Mouse (Mus musculus) frontal cortex, postnatal 25 days (tissue): ENCODE results near the gene Zdhhc14.

ENCODE experiments used
- DNase-seq, 2 experiments: peaks; one replicate each; pipeline ENCODE4 v3.0.0; 2022; ENCODE audit warnings: low spot score in 2 of 2

Zdhhc14 gene

GRCm38 (mm10) chr17:5666652-5667051 lies 174.3 kb downstream of the Zdhhc14 start:
- DNase-seq, result no peak

GRCm38 (mm10) chr17:5668456-5668855 lies 176.1 kb downstream of the Zdhhc14 start:
- DNase-seq, result no peak

GRCm38 (mm10) chr17:5668981-5669380 lies 176.6 kb downstream of the Zdhhc14 start:
- DNase-seq, result no peak

- no peak for DNase-seq
These were observed 183.6 kb downstream of the Zdhhc14 start for GRCm38 (mm10) chr17:5675951-5676350.

GRCm38 (mm10) chr17:5679315-5679714 lies 187.0 kb downstream of the Zdhhc14 start:
- no peak for DNase-seq

GRCm38 (mm10) chr17:5685324-5685723 lies 193.0 kb downstream of the Zdhhc14 start:
- no peak for DNase-seq

GRCm38 (mm10) chr17:5687810-5688209 lies 195.5 kb downstream of the Zdhhc14 start:
- DNase-seq, result no peak

GRCm38 (mm10) chr17:5688222-5688621 lies 195.9 kb downstream of the Zdhhc14 start:
- DNase-seq, result no peak

- no peak for DNase-seq
These were observed 196.3 kb downstream of the Zdhhc14 start for GRCm38 (mm10) chr17:5688669-5689068.

GRCm38 (mm10) chr17:5690746-5691535 lies 198.6 kb downstream of the Zdhhc14 start:
- DNase-seq, result no peak

GRCm38 (mm10) chr17:5692661-5693060 lies 200.3 kb downstream of the Zdhhc14 start:
- no peak for DNase-seq

GRCm38 (mm10) chr17:5693256-5693655 lies 200.9 kb downstream of the Zdhhc14 start:
- DNase-seq, result no peak

- DNase-seq, result no peak
These were observed 206.2 kb downstream of the Zdhhc14 start for GRCm38 (mm10) chr17:5698447-5699096.

- no peak for DNase-seq
These were observed 218.2 kb downstream of the Zdhhc14 start for GRCm38 (mm10) chr17:5710320-5711104.

GRCm38 (mm10) chr17:5711861-5712260 lies 219.5 kb downstream of the Zdhhc14 start:
- DNase-seq, result no peak

- no peak for DNase-seq
These were observed 220.8 kb downstream of the Zdhhc14 start for GRCm38 (mm10) chr17:5713141-5713540.

GRCm38 (mm10) chr17:5716912-5717311 lies 224.6 kb downstream of the Zdhhc14 start:
- no peak for DNase-seq

- no peak for DNase-seq
These were observed 226.5 kb downstream of the Zdhhc14 start for GRCm38 (mm10) chr17:5718768-5719387.

- DNase-seq, result no peak
These were observed 230.4 kb downstream of the Zdhhc14 start for GRCm38 (mm10) chr17:5722802-5723201.

- no peak for DNase-seq
These were observed 231.3 kb downstream of the Zdhhc14 start for GRCm38 (mm10) chr17:5723601-5724189.

- DNase-seq, result no peak
These were observed 237.3 kb downstream of the Zdhhc14 start for GRCm38 (mm10) chr17:5729587-5730125.
